Mouse (Mus musculus): ENCODE measurements around the gene Phactr4.

DNA sequence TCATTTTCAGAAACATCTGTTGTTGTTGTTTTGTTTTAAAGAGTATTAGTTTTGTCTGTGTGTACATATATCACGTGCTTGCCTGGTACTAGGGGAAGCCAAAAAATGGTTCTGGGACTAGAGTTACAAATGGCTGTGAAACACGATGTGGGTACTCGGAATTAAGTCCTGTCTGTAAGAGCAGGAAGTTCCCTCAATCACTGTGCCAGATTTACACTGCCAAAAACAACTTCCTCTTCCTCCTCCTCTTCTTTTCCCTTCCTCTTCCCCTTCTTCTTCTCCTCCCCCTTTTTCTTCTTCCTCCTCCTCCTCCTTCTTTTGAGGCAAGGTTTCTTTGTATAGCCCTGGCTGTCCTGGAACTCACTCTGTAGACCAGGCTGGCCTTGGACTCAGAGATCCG is 40.0 kb downstream of the Phactr4 start:
- TF ChIP-seq CHD1 (IDR thresholded peaks at IDR 0.05; ENCODE audit: low read depth, low read length) (no peak), CTCF (conservative IDR thresholded peaks at IDR 0.05 in 1 of 2, IDR thresholded peaks at IDR 0.05 in 1 of 2; ENCODE audit: low read depth in 2 of 2, low read length in 2 of 2) (no peak), POLR2AphosphoS2 (IDR thresholded peaks at IDR 0.05; ENCODE audit: low read depth, low read length) (no peak), UBTF (IDR thresholded peaks at IDR 0.05; ENCODE audit: low read depth, low read length) (no peak), POLR2A (IDR thresholded peaks at IDR 0.05; ENCODE audit: low read depth, low read length) (no peak), USF2 (conservative IDR thresholded peaks at IDR 0.05; ENCODE audit: low read depth, low read length) (no peak), MXI1 (IDR thresholded peaks at IDR 0.05; ENCODE audit: low read depth, low read length) (no peak)
